Mouse (Mus musculus) kidney, postnatal 0 days (tissue): ENCODE results near the gene Sdr39u1. TPM values are rescaled to one million over a fixed set of nuclear protein-coding genes. Genes with fewer than 3 reads are reported as not detected.

ENCODE experiments used
- ATAC-seq: fragments of 200-750 bp; cut with Nextera tagmentation; replicated peaks from 2 replicates; pipeline ENCODE4 v1.8.0; 2017; ENCODE audit warnings: low read depth, moderate number of reproducible peaks, moderate TSS enrichment, moderate library complexity; ENCODE audit not compliant: low FRiP score
- DNase-seq: peaks from one replicate; pipeline ENCODE4 v3.0.0-alpha.2; 2016; ENCODE audit warnings: low spot score
- H3K27ac ChIP-seq: fragments of 300-500 bp; sonication (generic); 2 replicates; pipeline ENCODE4 v1.5.1; 2014; ENCODE audit warnings: mild to moderate bottlenecking
- H3K27me3 ChIP-seq: fragments of 300-500 bp; sonication (generic); 2 replicates; pipeline ENCODE4 v1.6.1; 2014; ENCODE audit warnings: low read length, mixed read lengths; ENCODE audit not compliant: insufficient read depth
- H3K36me3 ChIP-seq: fragments of 300-500 bp; sonication (generic); 2 replicates; pipeline ENCODE4 v1.6.1; 2014; ENCODE audit warnings: low read length, mixed read lengths; ENCODE audit not compliant: insufficient read depth
- H3K4me1 ChIP-seq: fragments of 300-500 bp; sonication (generic); replicated peaks from 2 replicates; pipeline ENCODE4 v1.6.1; 2014; ENCODE audit warnings: antibody characterized with exemption, low read length, mixed read lengths; ENCODE audit not compliant: insufficient read depth
- H3K4me2 ChIP-seq: fragments of 300-500 bp; sonication (generic); 2 replicates; pipeline ENCODE4 v1.6.1; 2014; ENCODE audit warnings: mild to moderate bottlenecking, low read length, moderate library complexity, mixed read lengths
- H3K4me3 ChIP-seq: fragments of 300-500 bp; sonication (generic); replicated peaks from 2 replicates; pipeline ENCODE4 v1.5.1; 2014; ENCODE audit warnings: low read depth, low read length
- H3K9ac ChIP-seq: fragments of 300-500 bp; sonication (generic); 2 replicates; pipeline ENCODE4 v1.6.1; 2014; ENCODE audit warnings: low read depth, low read length
- H3K9me3 ChIP-seq: fragments of 300-500 bp; sonication (generic); replicated peaks from 2 replicates; pipeline ENCODE4 v1.6.1; 2016; ENCODE audit warnings: low read length, inconsistent platforms, mixed read lengths
- CTCF ChIP-seq: IDR thresholded peaks from 2 replicates; pipeline ENCODE4 v1.5.1; 2016; ENCODE audit warnings: antibody characterized with exemption, low read depth, mild to moderate bottlenecking, moderate library complexity
- WGBS: fragments of 180-500 bp; shearing (Covaris S2); extraction: QIAGEN DNeasy Blood & Tissue Kit; methylation state at CpG from one replicate; pipeline ENCODE4 v1.1.7; 2014; 5-methylcytosine and 5-hydroxymethylcytosine counted together
- polyA plus RNA-seq: library from polyadenylated mRNA; unstranded; fragments of >200 nt; fragmentation: Nextera tagmentation; extraction: Ambion mirVana; gene quantifications from 2 replicates; pipeline ENCODE4 v1.2.1, GENCODE M21; 2015

Sdr39u1 gene
- polyA plus RNA-seq, 1 experiment from 2014 or later: 85.3 TPM

GRCm38 (mm10) chr14:55879623-55880022 is 20.5 kb downstream of the Sdr39u1 start:
- Histone ChIP-seq H3K36me3 (no peaks in the 10 kb centered on the region), H3K27me3 (no peaks in the 10 kb centered on the region), H3K9ac (no peak overlapping the region), H3K9me3 (no peaks in the 10 kb centered on the region), H3K4me2 (no peak overlapping the region), H3K4me3 (no peak overlapping the region), H3K27ac (no peak overlapping the region), H3K4me1 (peaks cover 10% of the 10 kb centered on the region; the same call in 1 of the 2 replicates)
- TF ChIP-seq CTCF: peak; percentile 86
- 44% methylated on average over 1 of the region's 1 CpGs for WGBS
- DNase-seq (peak; percentile 92), ATAC-seq (0 out of 2 replicates have a peak, but pooled peaks have one; percentile 15)

- Histone ChIP-seq H3K27me3 (no peaks in the 10 kb centered on the region), H3K9me3 (no peaks in the 10 kb centered on the region), H3K4me1 (peaks cover 8% of the 10 kb centered on the region; the same call in 1 of the 2 replicates), H3K4me3 (no peak overlapping the region), H3K36me3 (no peaks in the 10 kb centered on the region), H3K4me2 (peak overlapping the region; percentile 37; the same call in 1 of the 2 replicates), H3K27ac (no peak overlapping the region), H3K9ac (no peak overlapping the region)
- ATAC-seq: no peak
- WGBS: 14% methylated on average over 7 of the region's 7 CpGs
- peak; percentile 61 for TF ChIP-seq CTCF
- peak; percentile 42 for DNase-seq
Observed at GRCm38 (mm10) chr14:55878316-55878940, 21.7 kb downstream of the Sdr39u1 start.

GRCm38 (mm10) chr14:55877469-55878315 is 22.4 kb downstream of the Sdr39u1 start:
- H3K9me3 ChIP-seq: no peaks in the 10 kb centered on the region
- TF ChIP-seq CTCF: no peak
- H3K27ac ChIP-seq: no peak overlapping the region
- no peaks in the 10 kb centered on the region for H3K27me3 ChIP-seq
- H3K9ac ChIP-seq: no peak overlapping the region
- WGBS: 6% methylated on average over 14 of the region's 14 CpGs
- DNase-seq (peak; percentile 73), ATAC-seq (no peak)
- peaks cover 8% of the 10 kb centered on the region; the same call in 1 of the 2 replicates for H3K4me1 ChIP-seq
- H3K4me2 ChIP-seq: peak overlapping the region; percentile 37
- H3K4me3 ChIP-seq: no peak overlapping the region
- 0 out of 2 replicates have a peak, but pooled peaks cover 3% of the 10 kb centered on the region for H3K36me3 ChIP-seq

- Histone ChIP-seq H3K27ac (0 out of 2 replicates have a peak overlapping the region, but pooled peaks have one; percentile 40), H3K36me3 (peaks cover 39% of the 10 kb centered on the region), H3K9ac (0 out of 2 replicates have a peak overlapping the region, but pooled peaks have one; percentile 35), H3K27me3 (no peaks in the 10 kb centered on the region), H3K4me2 (peak overlapping the region; percentile 48), H3K9me3 (no peaks in the 10 kb centered on the region), H3K4me3 (no peak overlapping the region), H3K4me1 (peaks cover 8% of the 10 kb centered on the region; the same call in 1 of the 2 replicates)
- DNase-seq (peak; percentile 82), ATAC-seq (peak; percentile 41)
- peak; percentile 95 for TF ChIP-seq CTCF
- 15% methylated on average over 30 of the region's 30 CpGs for WGBS
Observed at GRCm38 (mm10) chr14:55873714-55874683, 26.1 kb downstream of the Sdr39u1 start.

GRCm38 (mm10) chr14:55873242-55873713 is 26.8 kb downstream of the Sdr39u1 start:
- ATAC-seq: peak; percentile 6; the same call in 1 of the 2 replicates
- H3K9ac ChIP-seq: 0 out of 2 replicates have a peak overlapping the region, but pooled peaks have one; percentile 35
- H3K4me3 ChIP-seq: no peak overlapping the region
- H3K27ac ChIP-seq: no peak overlapping the region
- no peak for DNase-seq
- H3K36me3 ChIP-seq: peaks cover 46% of the 10 kb centered on the region
- H3K27me3 ChIP-seq: no peaks in the 10 kb centered on the region
- H3K9me3 ChIP-seq: no peaks in the 10 kb centered on the region
- H3K4me2 ChIP-seq: peak overlapping the region; percentile 48
- WGBS: 80% methylated on average over 8 of the region's 8 CpGs
- TF ChIP-seq CTCF: no peak
- peaks cover 5% of the 10 kb centered on the region; the same call in 1 of the 2 replicates for H3K4me1 ChIP-seq
